Mouse (Mus musculus) liver, embryonic 13.5 days (tissue): ENCODE measurements around the gene Aff3. TPM values are rescaled to one million over a fixed set of nuclear protein-coding genes. Genes with fewer than 3 reads are reported as not detected.

Experiments
- ATAC-seq: fragments of 200-750 bp; cut with Nextera tagmentation; 2 replicates; pipeline ENCODE4 v1.8.0; 2017; ENCODE audit warnings: low read depth, mild to moderate bottlenecking, moderate number of reproducible peaks, moderate library complexity
- DNase-seq: peaks from one replicate; pipeline ENCODE4 v3.0.0; 2022
- H3K27ac ChIP-seq: fragments of 300-500 bp; sonication (generic); 2 replicates; pipeline ENCODE4 v1.5.1; 2015; ENCODE audit warnings: moderate library complexity, mild to moderate bottlenecking, inconsistent platforms
- H3K27me3 ChIP-seq: fragments of 300-500 bp; sonication (generic); 2 replicates; pipeline ENCODE4 v1.6.1; 2015; ENCODE audit warnings: mild to moderate bottlenecking, inconsistent platforms
- H3K36me3 ChIP-seq: fragments of 300-500 bp; sonication (generic); 2 replicates; pipeline ENCODE4 v1.6.1; 2015; ENCODE audit warnings: mild to moderate bottlenecking, inconsistent platforms
- H3K4me1 ChIP-seq: fragments of 300-500 bp; sonication (generic); replicated peaks from 2 replicates; pipeline ENCODE4 v1.6.1; 2015; ENCODE audit warnings: inconsistent platforms
- H3K4me2 ChIP-seq: fragments of 300-500 bp; sonication (generic); 2 replicates; pipeline ENCODE4 v1.6.1; 2015; ENCODE audit warnings: inconsistent platforms, mild to moderate bottlenecking, moderate library complexity
- H3K4me3 ChIP-seq: fragments of 300-500 bp; sonication (generic); replicated peaks from 2 replicates; pipeline ENCODE4 v1.5.1; 2015; ENCODE audit warnings: mild to moderate bottlenecking, inconsistent platforms
- H3K9ac ChIP-seq: fragments of 300-500 bp; sonication (generic); 2 replicates; pipeline ENCODE4 v1.6.1; 2015; ENCODE audit warnings: mild to moderate bottlenecking, inconsistent platforms
- H3K9me3 ChIP-seq: fragments of 300-500 bp; sonication (generic); replicated peaks from 2 replicates; pipeline ENCODE4 v1.6.1; 2016; ENCODE audit warnings: inconsistent platforms
- WGBS: fragments of 180-500 bp; shearing (Covaris S2); methylation state at CpG from one replicate; pipeline ENCODE4 v1.1.7; 2015; ENCODE audit not compliant: insufficient replicate concordance; 5-methylcytosine and 5-hydroxymethylcytosine counted together
- polyA plus RNA-seq: library from polyadenylated mRNA; unstranded; fragments of >200 nt; fragmentation: Nextera tagmentation; extraction: Ambion mirVana; gene quantifications from 2 replicates; pipeline ENCODE4 v1.2.1, GENCODE M21; 2015

Aff3 gene
- polyA plus RNA-seq, 1 experiment from 2014 or later = 0.44 TPM

DNA sequence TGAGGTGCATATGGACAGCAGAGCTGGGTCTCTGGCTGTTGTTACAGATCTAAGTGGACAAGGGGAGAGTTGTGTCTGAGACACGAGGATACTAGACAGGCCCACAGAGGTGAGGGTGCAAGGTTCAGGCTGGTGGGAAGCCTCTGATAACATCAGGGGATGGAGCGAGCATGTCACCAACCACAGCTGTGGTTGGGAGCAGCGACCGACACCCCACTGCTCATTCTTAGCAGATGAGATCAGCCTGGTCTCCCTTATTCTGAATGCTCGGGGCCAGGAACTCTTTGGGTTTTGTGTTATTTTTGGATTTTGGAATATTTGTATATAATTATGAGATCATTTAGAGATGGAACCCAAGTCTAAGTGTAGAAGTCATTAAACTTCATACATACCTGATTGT lies 452.4 kb downstream of the Aff3 start:
- DNase-seq = no peak
- Histone ChIP-seq H3K36me3 (no peaks in the 10 kb centered on the region), H3K4me2 (no peak overlapping the region), H3K27me3 (no peaks in the 10 kb centered on the region), H3K4me1 (no peaks in the 10 kb centered on the region), H3K9me3 (no peaks in the 10 kb centered on the region), H3K9ac (no peak overlapping the region), H3K27ac (no peak overlapping the region), H3K4me3 (no peak overlapping the region)
- 38% methylated on average over 5 of the region's 5 CpGs for WGBS
- ATAC-seq = no peak

DNA sequence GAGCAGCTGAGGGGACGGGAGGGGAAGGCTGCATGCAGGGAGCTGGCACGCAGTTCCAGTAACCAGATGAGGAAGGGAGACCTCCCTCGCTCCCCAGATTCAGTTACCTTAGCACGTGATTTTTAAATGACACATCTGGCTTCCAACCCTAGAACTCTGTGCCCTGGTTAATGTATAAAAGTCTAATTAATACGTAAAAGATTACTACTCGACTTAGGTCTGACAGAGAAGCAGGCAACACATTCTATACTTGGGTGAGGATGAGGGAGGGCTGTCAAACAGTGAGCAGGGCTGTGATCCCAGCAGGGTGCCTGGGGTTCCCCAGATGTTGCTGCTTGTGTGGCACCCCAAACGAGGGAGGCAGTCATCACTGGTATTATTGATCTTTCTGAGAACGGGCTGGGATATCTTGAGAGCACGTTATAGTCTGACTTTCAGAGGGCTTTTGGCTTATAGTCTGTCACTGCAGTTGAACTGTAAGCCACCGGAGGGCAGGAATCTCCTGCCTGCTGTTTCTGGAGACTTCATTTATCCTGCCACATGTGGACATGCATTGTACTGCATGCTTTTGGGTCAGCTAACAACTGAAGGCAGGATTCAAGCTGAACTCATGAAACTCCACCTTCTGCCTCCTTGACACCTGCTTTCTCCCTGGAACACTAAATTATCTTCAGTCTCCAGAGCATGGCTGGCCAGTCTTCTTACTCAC lies 462.1 kb downstream of the Aff3 start:
- Histone ChIP-seq H3K9ac (no peak overlapping the region), H3K27me3 (no peaks in the 10 kb centered on the region), H3K36me3 (no peaks in the 10 kb centered on the region), H3K27ac (no peak overlapping the region), H3K4me2 (no peak overlapping the region), H3K4me3 (no peak overlapping the region), H3K9me3 (no peaks in the 10 kb centered on the region), H3K4me1 (no peaks in the 10 kb centered on the region)
- DNase-seq (no peak), ATAC-seq (no peak)
- 64% methylated on average over 10 of the region's 10 CpGs for WGBS

DNA sequence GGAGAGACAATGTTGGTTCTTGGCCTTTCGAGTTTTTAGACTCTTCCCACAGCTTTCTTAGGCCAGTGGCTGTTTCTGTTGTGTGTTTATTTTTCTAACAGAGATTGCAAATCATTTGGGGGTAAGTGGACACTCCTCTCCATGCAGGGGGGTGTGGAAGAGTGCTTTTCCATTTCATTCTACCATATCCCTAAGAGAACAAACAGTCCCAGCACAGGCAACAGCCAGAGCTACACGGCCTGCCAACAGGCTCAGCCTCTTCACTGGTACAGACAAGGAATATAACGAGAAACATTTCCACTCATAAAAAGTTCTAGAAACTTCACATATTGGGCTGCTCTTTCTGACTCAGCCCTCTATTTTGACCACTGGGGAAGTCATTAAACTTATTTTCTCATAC lies 463.0 kb downstream of the Aff3 start:
- DNase-seq = no peak
- no peak for ATAC-seq

DNA sequence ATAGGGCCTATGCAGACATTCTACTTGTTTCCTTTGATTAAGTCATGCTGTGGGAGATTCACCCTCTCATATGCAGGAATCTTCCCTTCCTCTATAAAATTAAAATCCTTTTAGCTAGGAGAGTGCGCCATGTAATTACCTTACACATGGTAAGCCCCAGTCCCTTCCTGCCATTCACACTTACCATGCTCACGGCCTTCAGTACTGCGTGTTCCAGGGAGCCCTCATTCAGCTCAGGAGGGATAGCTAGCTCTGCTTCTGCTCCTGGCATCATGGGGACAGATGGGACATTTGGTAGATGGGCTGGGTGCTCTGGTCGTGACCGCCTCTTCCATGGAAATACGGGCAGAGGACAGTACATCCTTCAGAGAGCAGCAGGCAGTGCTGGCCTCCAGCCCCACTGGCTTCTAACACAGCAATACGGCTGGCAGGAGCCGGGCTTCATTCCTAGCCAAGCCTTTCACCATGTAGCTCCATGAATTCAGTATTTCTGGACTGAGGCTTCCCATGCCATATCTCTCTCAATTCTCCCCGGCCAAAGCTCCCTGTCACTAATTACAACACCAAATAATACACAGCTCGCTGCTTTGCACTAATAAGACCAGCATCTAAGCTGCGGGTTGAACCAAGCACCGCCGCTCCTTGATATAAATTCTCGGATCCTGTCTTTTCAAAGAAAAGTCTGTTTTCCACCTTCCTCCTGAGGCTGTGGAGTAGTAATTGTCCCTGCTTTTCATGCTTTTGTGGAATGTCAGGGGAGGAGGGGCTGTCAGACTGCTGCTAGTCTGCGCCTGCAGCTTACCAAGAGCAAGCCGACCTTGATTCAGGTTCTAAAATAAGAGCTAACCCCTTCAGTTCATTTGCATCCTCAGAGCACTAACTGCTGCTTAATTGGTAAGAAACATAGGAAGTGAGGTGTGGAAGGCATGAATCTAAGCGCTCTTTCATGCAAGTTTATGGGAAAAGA lies 464.8 kb downstream of the Aff3 start:
- H3K27ac ChIP-seq = no peak overlapping the region
- DNase-seq = no peak
- WGBS = 69% methylated on average over 17 of the region's 17 CpGs

More for the DNA sequence above, 463.0 kb downstream of the Aff3 start:
- Histone ChIP-seq H3K4me1 (no peaks in the 10 kb centered on the region), H3K4me3 (no peak overlapping the region), H3K4me2 (no peak overlapping the region), H3K27me3 (no peaks in the 10 kb centered on the region), H3K9ac (no peak overlapping the region), H3K27ac (no peak overlapping the region), H3K9me3 (no peaks in the 10 kb centered on the region), H3K36me3 (no peaks in the 10 kb centered on the region)
- WGBS = 61% methylated on average over 3 of the region's 3 CpGs

DNA sequence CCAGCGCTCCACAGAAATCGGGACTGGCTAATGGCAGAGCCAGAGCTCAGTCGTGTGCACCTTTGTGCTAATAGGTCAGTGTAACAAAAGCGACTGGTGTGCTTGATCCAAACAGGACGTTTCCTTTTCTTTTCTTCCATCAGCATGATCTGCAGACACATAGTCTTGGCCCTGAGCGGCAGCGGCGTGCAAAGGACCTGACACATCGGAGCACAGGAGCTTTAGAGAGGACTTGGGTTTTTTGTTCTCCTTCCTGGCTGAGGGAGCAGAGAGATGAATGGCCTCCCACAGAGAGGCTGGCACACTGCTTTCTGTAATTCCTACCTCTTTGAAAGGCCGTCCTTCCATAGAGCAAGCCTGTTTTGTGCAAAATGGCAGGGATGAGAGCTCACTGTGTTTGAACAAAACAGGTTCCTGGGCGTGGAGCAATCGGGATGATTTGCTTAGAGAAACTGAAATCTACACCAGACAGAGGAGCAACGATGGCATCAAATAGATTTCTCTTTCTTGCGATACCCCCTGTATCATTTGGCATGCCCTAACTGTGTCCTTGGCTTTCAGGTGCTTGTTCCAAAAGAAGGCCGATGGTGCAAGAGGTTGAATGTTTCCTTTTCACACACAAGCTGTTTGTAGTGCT lies 466.2 kb downstream of the Aff3 start:
- no peak for ATAC-seq
- H3K36me3 ChIP-seq = no peaks in the 10 kb centered on the region

More for the DNA sequence above, 464.8 kb downstream of the Aff3 start:
- H3K9me3 ChIP-seq = no peaks in the 10 kb centered on the region
- H3K4me1 ChIP-seq = no peaks in the 10 kb centered on the region
- H3K9ac ChIP-seq = no peak overlapping the region
- H3K4me3 ChIP-seq = no peak overlapping the region
- no peak for ATAC-seq
- no peak overlapping the region for H3K4me2 ChIP-seq
- H3K36me3 ChIP-seq = no peaks in the 10 kb centered on the region
- H3K27me3 ChIP-seq = no peaks in the 10 kb centered on the region

DNA sequence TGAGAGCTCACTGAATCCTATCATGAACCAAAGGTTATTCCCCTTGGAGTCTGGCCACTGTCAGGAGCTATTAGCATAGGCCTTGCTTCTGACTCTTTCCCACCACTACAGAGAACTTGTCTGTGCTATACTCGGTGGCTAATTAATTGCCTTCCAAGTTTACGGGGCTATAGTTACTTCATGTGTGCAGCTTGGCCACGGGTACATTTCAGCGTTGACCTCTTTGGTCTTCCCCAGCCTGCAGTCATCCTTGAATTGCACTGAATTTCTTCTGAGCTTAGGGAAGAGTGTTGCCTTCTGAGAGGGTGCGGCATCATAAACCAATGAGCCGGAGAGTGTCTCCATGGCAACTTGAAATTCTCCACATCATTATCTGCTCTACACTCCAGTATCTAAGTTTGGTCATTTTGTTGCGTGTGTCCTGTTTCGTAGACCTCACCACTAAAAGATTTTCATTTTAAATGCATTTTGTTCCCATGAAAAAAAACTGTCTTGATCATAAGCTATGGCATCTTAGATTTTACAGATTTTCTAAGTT lies 467.5 kb downstream of the Aff3 start:
- ATAC-seq (no peak), DNase-seq (no peak)
- Histone ChIP-seq H3K4me1 (no peaks in the 10 kb centered on the region), H3K4me2 (no peak overlapping the region), H3K36me3 (no peaks in the 10 kb centered on the region), H3K4me3 (no peak overlapping the region), H3K9me3 (no peaks in the 10 kb centered on the region), H3K27ac (no peak overlapping the region), H3K27me3 (no peaks in the 10 kb centered on the region), H3K9ac (no peak overlapping the region)
- WGBS = 78% methylated on average over 8 of the region's 8 CpGs

More for the DNA sequence above, 466.2 kb downstream of the Aff3 start:
- no peak overlapping the region for H3K4me3 ChIP-seq
- H3K4me2 ChIP-seq = no peak overlapping the region
- H3K4me1 ChIP-seq = no peaks in the 10 kb centered on the region
- no peak overlapping the region for H3K27ac ChIP-seq
- H3K9ac ChIP-seq = no peak overlapping the region
- DNase-seq = no peak
- 70% methylated on average over 15 of the region's 15 CpGs for WGBS
- H3K9me3 ChIP-seq = no peaks in the 10 kb centered on the region
- H3K27me3 ChIP-seq = no peaks in the 10 kb centered on the region

DNA sequence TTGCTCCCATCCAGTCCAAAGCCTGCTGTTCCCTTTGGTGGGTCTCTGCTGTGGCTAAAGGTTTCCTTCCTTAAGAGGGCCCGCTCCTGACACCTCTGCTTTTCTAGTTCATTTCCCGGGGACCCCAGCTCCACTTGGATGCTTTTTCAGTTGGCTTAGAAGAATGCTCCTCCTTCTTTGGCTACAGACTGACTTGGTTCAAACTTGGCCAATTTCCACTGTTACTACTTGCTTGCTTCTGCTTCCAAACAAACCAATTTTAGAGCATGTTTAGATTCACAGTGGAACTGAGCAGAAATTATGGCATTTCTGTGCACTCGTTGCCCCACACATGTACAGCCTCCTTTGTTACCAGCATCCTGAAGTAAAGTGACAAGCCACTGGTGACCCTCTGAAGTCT lies 469.0 kb downstream of the Aff3 start:
- Histone ChIP-seq H3K4me3 (no peak overlapping the region), H3K4me1 (no peaks in the 10 kb centered on the region), H3K9me3 (no peaks in the 10 kb centered on the region), H3K9ac (no peak overlapping the region), H3K27ac (no peak overlapping the region), H3K27me3 (no peaks in the 10 kb centered on the region), H3K36me3 (no peaks in the 10 kb centered on the region), H3K4me2 (no peak overlapping the region)
- DNase-seq = no peak
- ATAC-seq = no peak
- WGBS = 64% methylated on average over 3 of the region's 3 CpGs

DNA sequence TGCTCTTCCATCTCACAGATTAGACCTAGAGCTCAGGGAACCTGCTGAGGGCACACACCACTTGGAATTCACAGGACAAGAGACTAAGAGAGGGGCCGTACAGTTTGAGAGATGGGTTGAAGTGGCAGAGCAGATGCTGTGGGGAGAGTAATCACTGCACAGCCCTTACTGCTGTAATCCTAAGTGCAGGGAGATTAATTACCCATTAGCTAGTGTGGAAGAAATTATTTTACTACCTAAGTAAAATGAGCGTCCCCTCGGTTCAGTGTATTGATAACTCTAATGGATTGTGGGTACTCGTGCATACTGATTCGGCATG lies 478.6 kb downstream of the Aff3 start:
- no peak overlapping the region for H3K4me3 ChIP-seq
- ATAC-seq (no peak), DNase-seq (no peak)
- H3K4me1 ChIP-seq = no peaks in the 10 kb centered on the region
- H3K9me3 ChIP-seq = no peaks in the 10 kb centered on the region
- no peak overlapping the region for H3K9ac ChIP-seq
- H3K4me2 ChIP-seq = no peak overlapping the region
- no peaks in the 10 kb centered on the region for H3K36me3 ChIP-seq
- H3K27me3 ChIP-seq = no peaks in the 10 kb centered on the region
- H3K27ac ChIP-seq = no peak overlapping the region
- WGBS = 81% methylated on average over 5 of the region's 5 CpGs

DNA sequence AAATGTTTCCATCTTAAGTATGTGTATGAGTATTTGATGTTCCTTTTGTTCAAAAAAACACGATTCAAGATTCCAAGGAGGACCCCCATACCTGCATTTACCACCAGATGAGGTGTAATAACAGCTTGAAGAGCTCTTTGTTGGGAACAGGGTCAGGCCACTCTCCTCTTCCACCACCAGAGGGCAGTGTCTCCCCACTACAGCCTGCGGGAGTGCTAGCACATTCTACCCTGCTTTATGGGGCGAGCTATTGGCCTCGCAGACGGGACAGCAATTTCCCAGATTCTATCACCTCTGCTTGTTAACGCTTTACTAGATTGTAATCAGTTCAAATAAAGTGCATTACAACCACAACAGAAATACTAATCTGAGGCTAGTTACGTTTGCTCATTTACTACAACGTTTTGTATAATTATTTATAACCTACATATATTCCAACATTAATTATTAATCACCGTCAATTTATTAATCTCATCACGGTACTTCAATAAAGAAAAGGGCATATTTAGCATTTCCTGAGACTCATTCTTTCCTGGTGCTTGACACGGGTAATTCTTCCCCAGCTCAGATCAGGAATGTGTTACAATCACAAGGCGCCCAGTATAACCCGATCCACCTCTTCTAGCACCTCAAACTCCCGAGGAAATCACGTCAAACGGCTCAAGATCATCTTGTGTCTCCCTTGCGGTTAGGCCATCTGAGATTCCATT lies 479.1 kb downstream of the Aff3 start:
- peak; percentile 24 for DNase-seq
- WGBS = 47% methylated on average over 17 of the region's 17 CpGs
- no peak for ATAC-seq
- Histone ChIP-seq H3K36me3 (no peaks in the 10 kb centered on the region), H3K4me2 (no peak overlapping the region), H3K9me3 (no peaks in the 10 kb centered on the region), H3K9ac (no peak overlapping the region), H3K27me3 (no peaks in the 10 kb centered on the region), H3K4me3 (no peak overlapping the region), H3K4me1 (no peaks in the 10 kb centered on the region), H3K27ac (no peak overlapping the region)

DNA sequence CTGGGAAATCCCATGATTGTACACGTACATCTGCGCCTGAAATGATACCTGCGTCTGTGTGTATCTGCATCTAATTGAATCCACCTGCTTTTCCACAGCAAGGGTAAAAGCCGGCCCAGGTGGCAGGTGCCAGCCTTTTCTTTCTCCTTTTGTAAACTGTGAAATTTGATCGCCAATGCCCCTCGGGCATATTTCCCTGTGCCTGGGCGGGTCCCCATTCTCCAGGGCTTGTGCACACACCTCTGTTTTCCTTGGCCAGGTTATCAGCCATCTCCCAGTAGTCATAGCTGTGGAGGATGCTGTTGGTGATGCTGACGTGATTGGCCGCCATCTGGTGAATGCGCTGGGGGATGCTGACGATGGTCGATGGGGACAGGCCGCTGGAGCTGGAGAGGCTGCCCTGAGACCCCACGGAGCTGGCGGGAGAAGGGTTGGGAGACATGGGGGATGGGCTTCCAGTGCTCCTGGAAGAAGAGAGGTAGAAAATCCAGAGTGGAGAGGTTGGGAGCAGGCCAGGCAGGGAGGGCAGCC lies 483.7 kb downstream of the Aff3 start:
- Histone ChIP-seq H3K9ac (no peak overlapping the region), H3K4me3 (no peak overlapping the region), H3K27me3 (no peaks in the 10 kb centered on the region), H3K9me3 (no peaks in the 10 kb centered on the region), H3K27ac (no peak overlapping the region), H3K4me2 (no peak overlapping the region), H3K4me1 (no peaks in the 10 kb centered on the region), H3K36me3 (no peaks in the 10 kb centered on the region)
- DNase-seq (no peak), ATAC-seq (no peak)
- 71% methylated on average over 15 of the region's 15 CpGs for WGBS

DNA sequence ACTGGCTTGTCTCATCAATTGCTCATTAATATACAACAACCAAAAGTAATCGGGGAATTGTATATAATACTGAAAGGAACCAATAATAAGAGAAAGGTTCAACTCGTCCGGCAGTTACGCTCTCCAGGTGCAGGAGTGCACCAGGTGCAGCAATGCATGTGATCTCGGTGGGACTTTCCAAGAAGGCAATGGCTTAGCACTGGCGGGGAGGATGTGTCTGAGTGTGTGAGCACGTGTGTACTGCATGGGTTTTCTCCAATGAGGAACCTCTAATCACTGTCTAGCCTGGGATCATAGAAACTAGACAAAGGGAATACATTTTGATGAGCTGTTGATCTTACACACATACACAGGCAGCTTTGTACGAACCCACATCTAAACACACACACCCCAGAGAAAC lies 485.8 kb downstream of the Aff3 start:
- no peak for ATAC-seq
- no peak overlapping the region for H3K9ac ChIP-seq
- 74% methylated on average over 8 of the region's 8 CpGs for WGBS

More for the DNA sequence above, 485.8 kb downstream of the Aff3 start:
- Histone ChIP-seq H3K4me3 (no peak overlapping the region), H3K4me1 (no peaks in the 10 kb centered on the region), H3K36me3 (no peaks in the 10 kb centered on the region), H3K27ac (no peak overlapping the region), H3K9me3 (no peaks in the 10 kb centered on the region), H3K4me2 (no peak overlapping the region), H3K27me3 (no peaks in the 10 kb centered on the region)
- no peak for DNase-seq
